Mouse (Mus musculus) left cerebral cortex, adult 8-10 months (tissue): ENCODE results near the gene Gpr158. TPM values are rescaled to one million over a fixed set of nuclear protein-coding genes. Genes with fewer than 3 reads are reported as not detected.
"Not testable (repeated sequence)": the region's sequence is repeated elsewhere in the genome, so short reads cannot be mapped to it uniquely, and the experiment has no call there.

Experiments
- DNase-seq, 2 experiments: peaks; one replicate each; pipeline ENCODE4 v3.0.0; 2022; ENCODE audit warnings: low spot score in 2 of 2
- total RNA-seq, 4 experiments: library from RNA; stranded (reverse); gene quantifications; 2 replicates each; pipeline ENCODE4 v1.2.4; 2022

The Gpr158 gene
- 100 to 1,000 TPM; 105 to 124 (median 114) TPM for total RNA-seq

DNA sequence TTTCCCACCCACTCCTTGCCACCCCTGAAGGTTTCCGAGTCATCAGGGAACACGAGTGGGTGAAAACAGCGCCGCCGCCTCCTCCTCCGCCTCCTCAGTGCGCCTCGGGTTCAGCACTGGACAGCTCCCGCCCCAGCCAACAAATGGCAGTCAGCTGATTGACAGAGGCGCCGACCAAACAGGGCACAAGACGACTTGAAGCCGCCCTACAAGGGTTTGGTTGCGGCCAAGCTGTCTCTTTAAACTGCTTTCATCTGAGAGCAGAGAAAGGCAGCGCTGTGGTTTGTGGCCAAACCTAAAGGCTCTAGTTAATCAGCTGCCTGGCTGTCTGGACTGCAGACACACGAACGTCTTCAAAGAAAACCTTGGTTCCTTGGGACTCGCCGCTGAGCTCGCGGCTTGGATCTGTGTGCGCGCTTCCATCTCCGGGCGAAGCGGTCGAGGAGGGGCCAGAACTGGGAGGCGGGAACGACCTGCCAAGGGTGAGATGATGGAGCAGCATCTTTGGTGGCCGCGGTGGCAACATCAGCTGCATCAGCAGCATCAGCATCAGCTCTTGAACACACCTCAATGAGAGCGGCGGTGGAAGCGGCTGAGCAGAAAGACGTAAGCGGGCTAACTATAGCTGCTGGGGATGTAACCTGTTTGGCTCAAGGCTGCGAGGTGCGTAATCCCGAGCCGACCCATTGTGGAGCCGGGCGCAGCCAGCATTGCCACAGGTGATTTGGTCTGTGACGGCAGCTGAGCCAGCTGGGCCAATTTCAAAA is at the start of gene Gpr158:
Gene Gpr158, plus strand, starts transcription at position 198 of the 767 bp plus-strand sequence.
- DNase-seq, result peak; percentile 89

DNA sequence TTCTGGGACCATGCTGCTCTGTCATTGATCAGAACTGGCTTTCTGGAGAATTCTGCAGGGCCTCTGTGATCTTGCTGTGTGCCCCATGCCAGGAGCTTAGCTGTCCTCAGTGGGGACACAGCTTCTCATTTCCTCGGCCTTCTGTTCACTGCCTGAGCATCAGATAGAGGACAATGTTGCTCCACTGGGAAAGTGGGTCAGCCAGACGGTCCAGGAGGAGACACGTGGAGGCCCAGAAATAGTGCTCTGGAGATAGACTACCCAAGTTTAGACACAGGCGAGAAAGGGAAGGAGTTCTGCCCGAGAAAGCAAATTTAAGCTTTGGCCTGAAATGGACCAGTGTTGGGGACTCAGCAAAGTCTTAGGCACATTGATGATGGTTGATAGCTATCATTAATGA is 23.5 kb upstream of the Gpr158 start:
- peak; percentile 5 to 57 for DNase-seq

DNA sequence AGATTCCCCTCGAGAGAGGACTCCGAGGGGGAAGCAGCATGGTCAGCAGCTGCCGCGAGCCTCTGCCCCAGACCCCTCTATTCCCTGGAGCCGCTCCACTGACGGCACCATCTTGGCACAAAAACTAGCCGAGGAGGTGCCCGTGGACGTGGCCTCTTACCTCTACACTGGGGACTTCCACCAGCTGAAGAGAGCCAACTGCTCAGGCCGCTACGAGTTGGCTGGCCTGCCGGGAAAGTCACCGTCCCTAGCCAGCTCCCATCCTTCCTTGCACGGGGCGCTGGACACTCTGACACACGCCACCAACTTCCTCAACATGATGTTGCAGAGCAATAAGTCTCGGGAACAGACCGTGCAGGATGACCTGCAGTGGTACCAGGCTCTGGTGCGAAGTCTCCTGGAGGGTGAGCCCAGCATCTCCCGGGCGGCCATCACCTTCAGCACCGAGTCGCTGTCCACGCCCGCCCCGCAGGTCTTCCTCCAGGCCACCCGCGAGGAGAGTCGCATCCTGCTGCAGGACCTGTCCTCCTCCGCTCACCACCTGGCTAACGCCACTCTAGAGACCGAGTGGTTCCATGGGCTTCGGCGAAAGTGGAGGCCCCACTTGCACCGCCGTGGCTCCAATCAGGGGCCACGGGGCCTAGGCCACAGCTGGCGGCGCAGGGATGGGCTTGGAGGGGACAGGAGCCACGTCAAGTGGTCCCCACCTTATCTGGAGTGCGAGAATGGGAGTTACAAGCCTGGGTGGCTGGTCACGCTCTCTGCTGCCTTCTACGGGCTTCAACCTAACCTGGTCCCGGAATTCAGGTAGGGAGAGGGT is 1.2 kb downstream of the Gpr158 start:
- DNase-seq, result peak in 1 of 2 experiments; percentile 25

DNA sequence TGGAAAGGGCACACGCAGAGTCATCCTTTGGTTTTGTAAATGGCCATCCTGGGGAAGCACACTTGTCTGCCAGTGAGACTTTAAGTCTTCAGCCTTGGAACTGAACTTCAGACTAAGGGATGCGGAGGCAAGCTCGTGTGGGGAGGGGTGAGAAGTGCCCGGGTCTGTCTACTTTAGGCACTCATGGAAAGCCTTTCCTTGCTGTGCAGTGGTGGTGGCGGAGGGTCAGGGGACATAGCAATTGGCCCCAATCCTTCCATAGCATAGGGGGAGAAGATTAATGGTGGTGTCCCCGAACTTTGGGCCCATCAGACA is 1.8 kb downstream of the Gpr158 start:
- DNase-seq, result peak in 1 of 2 experiments; percentile 7

DNA sequence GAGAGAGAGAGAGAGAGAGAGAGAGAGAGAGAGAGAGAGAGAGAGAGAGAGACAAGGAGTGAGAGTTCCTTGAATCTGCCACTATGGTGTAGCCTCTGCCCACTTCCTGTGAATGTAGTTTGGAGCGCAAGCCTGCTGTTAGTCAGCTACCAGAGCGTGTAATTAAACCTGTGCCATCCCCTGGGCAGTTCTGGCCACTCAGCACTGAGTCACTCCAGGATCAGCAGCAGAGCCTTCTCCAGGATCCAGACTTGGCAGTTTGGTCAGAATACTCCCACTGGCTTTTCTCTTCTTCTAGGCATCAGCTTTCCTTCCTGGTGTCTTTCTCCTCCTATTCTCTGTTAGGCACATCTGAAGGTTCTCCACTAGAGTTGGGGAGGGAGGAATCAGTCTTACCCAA is 2.2 kb downstream of the Gpr158 start:
- peak; percentile 16 to 73 for DNase-seq

DNA sequence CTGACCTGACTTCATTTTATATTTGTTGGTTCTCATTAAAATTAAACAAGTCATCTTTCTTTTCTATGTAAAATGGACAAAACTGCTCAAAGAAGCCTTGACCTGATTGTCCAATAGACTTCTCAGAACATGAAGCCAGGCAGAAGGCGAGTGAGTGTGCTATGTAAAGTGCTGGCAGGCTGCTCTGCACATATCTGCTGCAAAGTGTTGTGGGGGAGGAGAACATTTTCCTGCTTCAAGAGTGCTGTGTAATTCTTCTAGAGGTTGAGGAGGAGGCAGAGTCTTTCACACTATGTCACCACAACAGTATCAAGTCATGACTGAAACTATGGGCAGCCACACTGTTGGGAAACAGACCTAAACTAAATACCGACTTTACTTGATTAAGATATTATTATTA is 12.2 kb downstream of the Gpr158 start:
- DNase-seq, result peak in 1 of 2 experiments; percentile 69

DNA sequence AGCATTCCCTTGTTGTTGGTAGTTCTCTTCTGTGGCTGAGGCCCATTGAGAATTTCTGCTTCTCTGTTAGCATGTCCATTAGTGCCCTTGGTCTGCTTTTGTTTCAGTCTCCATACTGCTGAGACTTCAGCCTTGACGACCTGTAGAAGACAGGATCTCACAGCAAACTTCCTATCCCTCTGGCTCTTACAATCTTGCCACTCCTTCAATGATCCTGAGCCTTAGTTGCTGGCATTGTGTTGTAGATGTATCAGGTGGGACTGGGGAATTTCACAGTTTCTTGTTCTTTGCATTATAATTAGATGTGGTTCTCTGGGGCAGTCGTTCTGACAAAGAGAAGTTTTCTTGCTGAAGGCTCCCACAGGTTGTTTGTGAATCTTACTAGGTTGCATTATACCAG is 25.4 kb downstream of the Gpr158 start:
- DNase-seq, result no peak

DNA sequence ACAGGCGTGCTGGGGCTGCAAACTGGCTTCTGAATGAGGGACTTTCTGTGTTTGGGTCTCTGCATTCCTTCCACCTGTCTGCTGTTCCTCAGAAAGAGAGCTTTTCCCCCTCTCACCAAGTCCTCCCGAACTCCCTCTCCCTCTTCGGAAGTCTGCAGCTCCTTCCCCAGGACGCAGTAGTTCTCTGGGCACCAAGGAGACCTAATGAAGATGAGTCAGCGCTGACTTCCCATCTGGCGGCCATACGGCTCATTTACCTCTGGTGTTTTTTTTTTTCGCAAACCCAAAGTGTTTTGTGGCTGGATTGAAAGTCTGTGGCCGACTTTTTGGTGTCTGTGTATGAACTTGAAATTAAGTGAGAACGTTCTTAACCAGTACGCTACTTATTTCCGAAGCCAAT is 30.0 kb downstream of the Gpr158 start:
- no peak for DNase-seq

DNA sequence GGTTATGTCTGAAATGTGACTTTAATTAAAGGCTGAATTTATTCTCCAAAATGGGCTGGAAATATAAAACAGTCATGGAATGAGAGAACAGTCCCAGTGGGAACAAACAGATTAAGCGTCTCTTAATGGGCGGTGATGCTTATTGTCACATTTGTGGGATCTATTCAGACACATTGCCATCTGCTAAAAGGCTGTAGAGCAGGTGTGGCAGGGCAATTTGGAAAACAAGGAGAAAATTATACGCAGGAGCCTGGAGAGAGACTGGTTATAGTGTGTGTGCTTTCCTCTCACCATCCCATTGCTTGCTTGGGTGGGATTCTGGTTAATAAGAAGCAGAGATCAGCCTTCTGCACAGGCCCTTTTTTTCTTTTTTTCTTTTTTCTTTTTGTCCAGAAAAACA is 32.3 kb downstream of the Gpr158 start:
- DNase-seq, result no peak

DNA sequence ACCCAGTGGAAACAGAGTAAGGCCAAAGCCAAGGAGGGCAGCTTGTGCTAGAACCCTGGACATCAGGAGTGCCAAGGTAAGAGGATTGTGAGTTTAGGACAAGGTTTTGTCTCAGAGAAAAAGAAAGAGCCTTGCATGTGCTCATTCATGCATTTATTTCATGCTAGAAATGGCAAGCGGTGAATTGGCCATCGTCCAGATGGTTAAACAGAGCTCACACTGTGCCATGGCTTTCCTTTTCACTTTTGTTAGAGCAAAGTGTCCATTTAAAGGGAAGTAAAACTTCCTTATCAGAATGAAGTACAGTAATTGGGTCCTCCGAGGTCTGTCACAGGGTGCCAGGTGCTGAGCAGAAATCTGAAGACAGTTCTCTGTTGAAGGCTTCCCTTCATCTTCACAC is 38.3 kb downstream of the Gpr158 start:
- DNase-seq, result no peak

DNA sequence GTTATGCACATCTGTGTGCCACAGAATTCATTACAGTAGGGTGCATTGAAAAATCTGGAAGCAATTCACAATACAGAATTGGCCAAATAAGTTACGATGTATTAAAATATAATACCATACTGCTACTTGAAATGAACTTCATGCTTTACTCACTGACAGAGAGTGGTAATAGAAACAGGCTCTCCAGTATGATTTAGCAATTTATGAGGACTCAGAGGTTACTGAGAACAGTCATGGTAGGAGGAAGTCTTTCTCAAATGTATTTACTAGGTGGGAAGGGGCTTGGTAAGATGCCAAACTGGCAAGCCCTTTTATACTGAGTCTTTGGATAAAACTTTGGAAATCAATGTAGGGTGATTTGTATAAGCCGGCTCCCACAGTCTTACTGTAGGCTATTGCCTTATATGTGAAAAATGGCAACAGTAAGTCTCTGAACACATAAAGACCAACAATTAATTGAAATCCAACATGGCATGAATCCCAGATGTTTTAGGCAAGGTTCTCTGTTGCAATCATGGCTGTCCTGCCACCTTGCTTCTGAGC is 40.2 kb downstream of the Gpr158 start:
- DNase-seq, result no peak

DNA sequence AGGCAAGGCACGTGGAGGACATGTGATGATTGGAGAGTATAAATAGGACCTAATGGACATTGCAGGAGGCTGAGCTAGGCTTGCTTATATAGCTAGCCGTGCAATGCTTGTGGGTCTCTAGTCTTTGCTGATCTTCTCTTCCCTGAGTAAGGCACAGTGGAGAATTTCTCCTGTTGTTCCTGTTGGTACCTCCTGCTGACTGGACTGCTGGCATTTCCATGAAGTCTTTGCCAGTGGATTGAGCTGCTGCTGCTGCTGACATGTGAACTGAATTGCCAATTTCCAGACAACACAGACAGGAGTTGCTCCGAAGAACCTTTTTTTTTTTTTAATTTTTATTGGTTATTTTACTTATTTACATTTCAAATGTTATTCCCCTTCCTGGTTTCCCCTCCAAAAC is 41.5 kb downstream of the Gpr158 start:
- DNase-seq, result no peak

DNA sequence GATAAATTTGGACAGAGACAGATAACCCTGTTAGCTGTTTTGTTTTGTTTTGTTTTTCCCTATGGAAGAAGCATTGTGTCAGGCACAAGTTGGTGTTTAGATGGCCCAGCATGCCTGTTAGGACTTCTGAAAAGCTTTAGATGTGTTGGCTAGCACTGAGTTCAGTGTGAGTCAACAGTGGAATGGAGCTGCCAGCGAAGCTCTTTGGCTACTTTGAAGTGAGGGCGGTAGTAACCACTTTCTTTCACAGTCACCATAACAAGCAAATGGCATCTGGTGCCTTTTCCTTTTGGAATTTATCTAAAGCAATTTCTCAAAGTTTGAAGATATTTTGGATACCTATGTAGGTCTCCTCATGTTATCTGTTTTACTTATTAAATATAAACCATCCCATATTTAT is 62.9 kb downstream of the Gpr158 start:
- DNase-seq, result no peak

DNA sequence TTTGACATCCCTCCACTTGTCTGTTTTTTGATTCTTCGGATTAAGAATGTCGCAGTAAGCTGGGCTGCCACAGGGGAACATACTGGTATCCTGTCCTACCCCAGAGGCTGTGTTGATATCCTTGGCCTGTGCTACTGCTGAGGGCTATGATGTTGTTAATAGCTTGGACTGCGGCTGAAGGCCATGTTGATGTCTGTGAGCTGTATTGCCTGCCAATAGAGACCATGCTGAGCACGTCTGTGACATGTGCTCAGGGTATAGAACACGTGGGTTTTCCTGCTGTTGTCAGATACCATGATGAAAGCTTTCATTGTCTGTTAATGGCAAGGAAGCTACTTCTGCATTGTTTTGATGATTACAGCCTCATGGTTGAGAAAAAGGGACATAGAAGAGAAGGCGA is 63.8 kb downstream of the Gpr158 start:
- DNase-seq, result no peak

DNA sequence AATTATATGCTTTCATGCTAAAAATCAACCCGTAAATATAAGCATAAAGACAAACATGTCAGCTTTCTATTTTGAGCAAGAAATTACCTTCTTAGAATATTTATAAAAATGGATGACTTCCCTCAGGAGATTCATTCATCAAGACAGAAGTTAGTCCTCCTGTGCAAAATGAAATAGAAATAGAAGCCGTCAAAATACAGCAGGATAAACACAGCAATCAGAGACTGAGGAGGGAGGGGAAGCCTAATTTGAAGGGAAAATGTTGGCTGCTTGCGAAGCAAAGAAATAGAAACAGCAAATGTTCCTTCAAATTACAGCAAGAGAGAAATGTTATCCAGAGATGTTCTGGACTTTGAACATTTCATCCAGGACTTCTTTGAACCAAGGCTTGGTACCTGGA is 72.3 kb downstream of the Gpr158 start:
- DNase-seq, result no peak

DNA sequence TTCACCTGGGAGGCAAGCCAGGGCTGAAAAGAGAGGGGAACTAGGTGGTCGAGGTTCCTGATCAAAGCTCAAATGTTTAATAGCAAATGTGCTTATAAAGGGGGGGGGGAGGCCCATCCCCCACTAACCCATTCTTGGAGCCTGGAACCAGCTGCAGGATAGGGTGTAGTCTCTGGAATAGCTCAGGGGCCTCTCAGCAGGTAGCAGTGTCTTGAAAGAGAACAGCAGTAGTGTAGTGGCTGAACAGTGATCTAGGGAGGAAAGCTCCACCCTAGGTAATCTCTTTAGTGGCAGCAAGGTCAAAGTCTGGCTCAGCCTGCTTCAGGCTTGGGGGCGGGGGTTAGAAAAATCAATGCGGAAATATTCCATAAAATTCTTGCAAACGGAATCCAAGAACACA is 93.3 kb downstream of the Gpr158 start:
- DNase-seq, result not testable (repeated sequence)

DNA sequence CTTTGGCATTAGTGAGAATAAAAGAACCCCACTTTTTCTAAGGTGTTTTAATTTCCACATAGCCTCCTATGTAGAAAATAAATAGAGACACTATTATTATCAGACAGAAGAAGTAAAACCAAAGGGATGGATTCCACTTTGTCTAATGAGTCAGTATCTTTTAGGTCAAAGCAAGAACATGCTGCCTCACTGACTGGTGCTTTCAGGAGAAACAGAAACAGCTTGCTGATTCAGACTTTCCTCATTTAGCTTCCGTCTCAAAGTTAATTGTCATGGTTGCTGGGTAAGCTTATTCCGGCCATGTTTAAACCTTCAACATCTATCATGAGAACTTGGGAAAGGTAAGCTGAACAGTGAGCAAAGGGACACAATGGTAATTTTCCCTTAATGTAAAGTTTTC is 107.6 kb downstream of the Gpr158 start:
- DNase-seq, result no peak

DNA sequence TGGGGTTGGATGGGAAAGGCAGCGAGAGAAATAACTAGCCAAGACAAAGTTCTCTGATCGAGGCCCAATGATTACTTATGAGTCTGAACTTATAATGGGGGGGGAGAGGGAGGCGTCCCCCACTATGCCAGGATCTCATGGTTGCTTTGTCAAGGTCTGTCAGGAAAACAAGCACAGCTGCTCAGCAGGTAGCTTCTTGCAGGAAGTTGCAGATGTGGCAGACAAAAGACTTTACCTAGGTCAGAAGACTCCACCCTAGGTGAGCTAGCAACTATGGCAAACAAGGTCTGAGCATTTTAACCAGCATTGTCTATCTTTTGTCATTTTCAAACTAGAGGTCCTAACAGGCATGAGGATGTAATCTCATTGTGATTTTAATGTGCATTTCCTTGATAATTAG is 129.5 kb downstream of the Gpr158 start:
- DNase-seq, result no peak

DNA sequence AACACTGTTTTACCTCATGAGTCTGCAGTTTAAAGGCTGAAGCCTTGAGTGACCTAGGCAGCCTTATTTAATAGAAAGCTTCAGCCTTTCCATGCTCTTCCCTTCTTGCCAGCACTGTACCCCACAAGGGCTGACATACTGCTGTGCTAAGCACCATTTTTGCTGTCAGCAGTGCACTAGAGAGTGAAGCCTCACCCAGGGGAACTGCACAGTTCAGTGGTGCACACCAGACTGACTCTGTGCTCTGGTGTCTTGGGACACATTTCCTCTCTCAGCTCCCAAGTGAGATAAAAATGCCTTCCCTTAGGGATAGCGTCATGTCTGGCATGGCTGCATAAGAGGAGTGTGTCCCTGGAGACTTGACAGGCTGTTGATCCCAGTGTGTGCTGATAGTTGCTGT is 130.6 kb downstream of the Gpr158 start:
- DNase-seq, result no peak

DNA sequence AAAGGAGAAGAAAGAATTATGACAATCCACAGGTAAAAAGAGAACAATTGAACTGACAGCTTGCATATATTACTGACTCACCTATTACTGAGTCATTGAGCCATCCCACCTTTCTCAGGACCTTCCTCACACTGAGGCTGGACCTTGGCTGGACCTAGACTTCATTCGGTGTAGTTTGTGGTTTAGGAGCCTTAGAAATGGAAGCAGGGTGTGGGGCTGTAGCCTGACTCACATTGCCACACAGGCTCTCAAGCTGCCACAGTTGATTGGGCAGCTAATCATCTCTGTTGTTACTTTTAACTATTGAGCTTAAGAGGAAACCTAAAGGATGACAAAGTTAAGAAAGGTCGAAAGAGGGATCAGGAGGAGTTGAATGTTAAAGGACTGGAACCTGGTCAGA is 132.1 kb downstream of the Gpr158 start:
- no peak for DNase-seq

DNA sequence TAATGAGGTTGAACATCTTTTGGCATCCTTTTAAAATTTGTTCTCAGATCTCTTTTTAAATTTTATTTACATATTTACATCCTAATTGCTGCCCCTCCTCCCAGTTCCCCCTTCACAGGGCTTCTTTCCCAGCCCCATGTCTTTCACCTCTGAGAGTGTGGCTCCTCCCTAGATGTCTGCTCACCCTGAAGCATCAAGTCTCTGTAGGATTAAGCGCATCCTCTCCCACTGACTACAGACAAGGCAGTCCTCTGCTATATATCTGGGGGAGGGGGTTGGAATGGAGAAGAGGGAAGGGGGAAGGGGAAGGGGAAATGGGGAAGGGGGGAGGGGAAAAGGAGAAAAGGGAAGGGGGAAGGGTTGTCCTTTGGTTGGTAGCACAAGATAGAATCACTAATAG is 140.1 kb downstream of the Gpr158 start:
- no peak for DNase-seq

DNA sequence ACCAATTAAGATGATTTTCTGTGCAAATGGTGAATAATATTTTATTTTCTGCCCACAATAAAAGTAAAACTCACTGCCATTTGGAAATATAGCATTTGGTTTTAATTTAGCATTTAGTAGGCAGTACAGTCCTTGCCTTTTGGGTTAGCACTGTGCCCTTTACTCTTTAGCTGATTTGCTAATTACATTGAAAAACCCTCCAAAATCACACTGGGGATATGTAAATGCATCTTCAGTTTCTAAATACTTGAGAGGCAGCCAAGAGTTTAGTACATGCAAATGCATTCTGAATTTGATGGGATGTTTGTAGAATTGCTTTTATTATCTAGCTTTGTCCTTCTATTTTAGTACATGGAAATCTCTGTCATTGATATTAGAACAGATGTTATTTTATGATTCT is 163.4 kb downstream of the Gpr158 start:
- no peak for DNase-seq

DNA sequence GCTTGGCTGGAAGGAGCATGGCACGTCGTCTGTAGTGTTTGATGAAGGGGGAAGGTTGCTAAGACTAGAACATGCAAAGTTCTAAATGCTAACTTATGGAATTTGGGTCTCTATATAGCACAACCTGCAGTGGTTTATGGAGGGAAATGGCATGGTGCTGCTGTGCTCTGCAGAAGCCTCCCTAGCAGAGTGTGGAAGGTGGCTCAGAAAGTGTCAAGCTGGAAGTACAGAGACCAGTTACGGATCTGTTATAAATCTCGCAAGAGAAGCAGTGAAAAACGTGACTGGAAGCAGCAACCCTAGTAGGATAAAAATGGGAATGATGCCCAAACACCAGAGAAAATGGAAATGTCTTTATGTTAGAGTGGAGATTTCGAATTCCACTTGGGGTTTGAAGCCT is 251.8 kb downstream of the Gpr158 start:
- no peak for DNase-seq
